Comparison of ENCODE assay signal across 13 mouse cellular contexts in the genomic region with DNA sequence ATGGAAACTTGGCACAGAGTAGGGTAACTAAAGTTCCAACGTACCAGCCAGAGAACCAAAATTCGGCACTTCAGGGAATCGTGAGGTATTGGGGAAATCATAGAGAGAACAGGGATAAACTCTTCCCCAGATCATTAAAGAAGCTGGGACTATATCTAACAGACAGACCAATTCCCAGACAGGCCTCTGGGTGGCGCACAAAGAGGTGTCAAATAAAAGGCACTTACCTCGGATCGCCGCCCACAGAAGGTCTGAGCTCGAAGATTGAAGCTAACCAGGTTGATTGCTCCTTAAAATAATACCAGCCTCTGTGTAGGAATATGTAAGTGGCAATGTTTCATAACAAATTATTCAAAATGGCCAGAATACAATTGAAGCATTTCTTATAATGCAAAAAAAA.
DNase-seq lines count a peak whose midpoint lies in the region.
"Had no signal": no experiment of that assay in that cellular context is flagged by ENCODE, and none has a peak within 500 bp of the region (broad histone marks: within the 10 kb centered on the region; RNA-seq: fewer than 3 reads in every experiment).

No protein-coding gene starts in this region.

- DNase-seq in embryo, embryonic 10.5 days (ENCODE audit: low spot score): peak; percentile 2
- no peak for DNase-seq in embryo, embryonic 10 days (ENCODE audit: low spot score)
- DNase-seq in right cerebral cortex, postnatal 10 days (ENCODE audit: low spot score in 2 of 2): peak; percentile 51 to 55
- DNase-seq in right cerebral cortex, adult 2 months (ENCODE audit: low spot score in 2 of 2): no peak
- peak; percentile 83 for DNase-seq in ZHBTc4 (ENCODE audit: low read depth, low spot score)
- DNase-seq in testis, postnatal 14 days (ENCODE audit: low spot score): peak; percentile 25
- DNase-seq in spleen, postnatal 14 days (ENCODE audit: low spot score in 2 of 2): no peak
- DNase-seq: gastrocnemius, postnatal 14 days; heart, adult 2 months; kidney, adult 18-20 months; kidney, postnatal 14 days; lung, postnatal 10 days; thymus, postnatal 25 days had no signal

Comparison
In these comparisons a context has a peak if more than half of its experiments do, and no peak if none do; other contexts are left out.
1. DNase-seq: peak in embryo, embryonic 10.5 days (single experiment), right cerebral cortex, postnatal 10 days (2 of 2), ZHBTc4 (single experiment) and testis, postnatal 14 days (single experiment); none in embryo, embryonic 10 days (single experiment), right cerebral cortex, adult 2 months (0 of 2) and spleen, postnatal 14 days (0 of 2).